Comparison of ENCODE assay signal across 11 mouse cellular contexts in the genomic region with DNA sequence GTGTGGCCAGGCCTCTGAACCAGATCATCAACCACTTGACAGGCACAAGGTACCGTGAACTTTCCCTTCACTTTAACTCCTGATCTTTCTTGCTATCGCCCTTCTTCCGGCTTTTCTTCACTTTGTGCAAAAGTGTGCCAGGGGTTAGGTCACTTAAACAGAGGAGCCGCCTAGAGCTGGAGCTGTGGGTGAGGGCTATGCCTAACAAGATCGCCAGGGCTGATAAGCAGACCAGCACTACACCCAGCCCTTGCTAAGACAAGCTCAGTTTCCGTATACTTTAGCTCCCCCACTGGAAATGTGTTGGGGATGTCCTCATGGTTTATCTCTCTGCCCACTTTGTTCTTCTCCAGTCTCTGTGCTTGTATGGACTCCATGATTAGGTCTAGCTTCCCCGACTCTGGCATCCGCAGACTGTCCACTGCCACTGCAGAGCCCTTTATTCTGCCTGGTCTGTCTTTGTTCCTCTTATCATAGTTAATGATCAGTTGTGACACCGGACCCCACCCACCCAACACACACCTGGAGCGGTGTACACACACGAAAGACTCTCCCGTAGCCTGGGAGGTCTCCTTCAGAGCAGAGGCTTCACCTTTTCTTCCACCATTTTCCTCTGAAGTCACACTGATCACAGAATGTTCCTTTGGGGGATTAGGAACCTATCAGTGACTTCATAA. TPM values are rescaled to one million over a fixed set of nuclear protein-coding genes. Genes with fewer than 3 reads are reported as not detected.
DNase-seq lines count a peak whose midpoint lies in the region; ATAC-seq lines count a peak whose summit lies in the region.
"Had no signal": no experiment of that assay in that cellular context is flagged by ENCODE, and none has a peak within 500 bp of the region (broad histone marks: within the 10 kb centered on the region; RNA-seq: fewer than 3 reads in every experiment).

No protein-coding gene starts in this region.

- no peaks in the 10 kb centered on the region for H3K9me3 ChIP-seq in lung, embryonic 16.5 days (ENCODE audit: control insufficient read depth, low read length)
- H3K9me3 ChIP-seq: embryonic facial prominence, embryonic 10.5 days had no signal

- H3K4me1 ChIP-seq in lung, embryonic 16.5 days (replicated peaks; ENCODE audit: control insufficient read depth, insufficient read depth, low read length), result peaks cover 18% of the 10 kb centered on the region

- no peak overlapping the region for H3K4me2 ChIP-seq in lung, embryonic 16.5 days (ENCODE audit: low read depth, low read length)

- no peaks in the 10 kb centered on the region for H3K27me3 ChIP-seq in lung, embryonic 16.5 days (ENCODE audit: control insufficient read depth, insufficient read depth, low read depth, low read length)

- no peak overlapping the region for H3K9ac ChIP-seq in lung, embryonic 16.5 days (ENCODE audit: low read length)

- WGBS in lung, embryonic 16.5 days, result 55% methylated on average over 12 of the region's 12 CpGs

- DNase-seq in lung, postnatal 14 days, result no peak
- peak; percentile 67 for DNase-seq in induced T-regulatory cell, adult 2 months (ENCODE audit: low read depth)
- DNase-seq in lung, postnatal 25 days (ENCODE audit: low spot score), result peak; percentile 24
- DNase-seq in yolk sac, embryonic 10.5 days (ENCODE audit: low spot score), result peak; percentile 81
- no peak for DNase-seq in right cerebral cortex, postnatal 14 days
- no peak for DNase-seq in frontal cortex, postnatal 10 days (ENCODE audit: low spot score in 2 of 2)
- DNase-seq: cerebellum, adult 9-10 months; gastrocnemius, postnatal 10 days; kidney, postnatal 25 days had no signal

- H3K27ac ChIP-seq in lung, embryonic 16.5 days (ENCODE audit: low read length), result no peak overlapping the region
- H3K27ac ChIP-seq: embryonic facial prominence, embryonic 10.5 days had no signal

- no peaks in the 10 kb centered on the region for H3K36me3 ChIP-seq in lung, embryonic 16.5 days (ENCODE audit: control insufficient read depth, insufficient read depth, low read length)
- H3K36me3 ChIP-seq: embryonic facial prominence, embryonic 10.5 days had no signal

- no peak overlapping the region for H3K4me3 ChIP-seq in lung, embryonic 16.5 days (ENCODE audit: low read length)
- H3K4me3 ChIP-seq: embryonic facial prominence, embryonic 10.5 days had no signal

- ATAC-seq in lung, embryonic 16.5 days (ENCODE audit: low read depth), result peak; percentile 71

RNA-seq across cellular contexts. Expression of a gene that starts 43.6 kb away (rescaled TPM):
- 28.4 and 28.6 TPM in 2 replicates for polyA plus RNA-seq in lung, embryonic 16.5 days (2015; fragmentation: Nextera tagmentation; extraction: Ambion mirVana)

Comparison
In these comparisons a context has a peak if more than half of its experiments do, and no peak if none do; other contexts are left out.
1. DNase-seq: peak in induced T-regulatory cell, adult 2 months (single experiment), lung, postnatal 25 days (single experiment) and yolk sac, embryonic 10.5 days (single experiment); none in lung, postnatal 14 days (single experiment), right cerebral cortex, postnatal 14 days (single experiment) and frontal cortex, postnatal 10 days (0 of 2).